Mouse (Mus musculus) embryonic fibroblast, embryonic 13.5 days (primary cell): ENCODE results near the gene Spen.

Experiments used
- CTCF ChIP-seq: IDR thresholded peaks from 2 replicates; pipeline ENCODE4 v1.5.1; 2011; ENCODE audit warnings: mild to moderate bottlenecking, control low read depth, low read length, moderate library complexity, borderline replicate concordance; ENCODE audit not compliant: insufficient read depth
- POLR2A ChIP-seq: IDR thresholded peaks from 2 replicates; pipeline ENCODE4 v1.6.1; 2011; ENCODE audit warnings: low read depth, mild to moderate bottlenecking, control low read depth, low read length, moderate library complexity

- no peak for TF ChIP-seq POLR2A
- no peak for TF ChIP-seq CTCF
These were observed 72.1 kb downstream of the Spen start for GRCm38 (mm10) chr4:141466289-141466795.
